Mouse (Mus musculus) adrenal gland, adult 2 months (tissue): ENCODE measurements at regions not wholly inside any gene's neighbourhood (a gene's known extent, or its start where the extent isn't known, plus 50 kb on each side); places are given as distances from the start of the nearest gene placed in this dataset.
"Not testable (repeated sequence)": the region's sequence is repeated elsewhere in the genome, so short reads cannot be mapped to it uniquely, and the experiment has no call there.

Source experiments
- DNase-seq: peaks from one replicate; pipeline ENCODE4 v3.0.0; 2021

- no peak for DNase-seq
These were observed 704.5 kb upstream of the Nr2f1 start for GRCm38 (mm10) chr13:78904102-78904501.

- DNase-seq, result peak; percentile 3
These were observed 701.1 kb upstream of the Nr2f1 start for GRCm38 (mm10) chr13:78900693-78901092.

GRCm38 (mm10) chr13:78892252-78892651, 692.7 kb upstream of the Nr2f1 start:
- no peak for DNase-seq

- DNase-seq, result no peak
These were observed 683.5 kb upstream of the Nr2f1 start for GRCm38 (mm10) chr13:78883062-78883461.

- DNase-seq, result no peak
These were observed 673.0 kb upstream of the Nr2f1 start for GRCm38 (mm10) chr13:78872582-78872981.

GRCm38 (mm10) chr13:78871976-78872375, 672.4 kb upstream of the Nr2f1 start:
- no peak for DNase-seq

GRCm38 (mm10) chr13:78871254-78871653, 671.7 kb upstream of the Nr2f1 start:
- peak; percentile 17 for DNase-seq

GRCm38 (mm10) chr13:78824357-78824756, 624.8 kb upstream of the Nr2f1 start:
- not testable (repeated sequence) for DNase-seq

- peak; percentile 77 for DNase-seq
These were observed 610.1 kb upstream of the Nr2f1 start for GRCm38 (mm10) chr13:78809656-78810055.

- DNase-seq, result no peak
These were observed 603.2 kb upstream of the Nr2f1 start for GRCm38 (mm10) chr13:78802838-78803124.

- DNase-seq, result peak; percentile 11
These were observed 602.7 kb upstream of the Nr2f1 start for GRCm38 (mm10) chr13:78802011-78802837.

- DNase-seq, result no peak
These were observed 600.1 kb upstream of the Nr2f1 start for GRCm38 (mm10) chr13:78799641-78800040.

GRCm38 (mm10) chr13:78795228-78795627, 595.7 kb upstream of the Nr2f1 start:
- DNase-seq, result no peak

- no peak for DNase-seq
These were observed 584.7 kb upstream of the Nr2f1 start for GRCm38 (mm10) chr13:78784285-78784684.

GRCm38 (mm10) chr13:78783591-78784240, 584.2 kb upstream of the Nr2f1 start:
- DNase-seq, result no peak
